Mouse (Mus musculus) E14TG2a.4 (cell line): Measurements from ENCODE around the gene Lzts2.

Source experiments
- CTCF ChIP-seq: conservative IDR thresholded peaks from 2 replicates; pipeline ENCODE4 v1.5.1; 2014; ENCODE audit warnings: low read length
- NANOG ChIP-seq: IDR thresholded peaks from 2 replicates; pipeline ENCODE4 v1.6.1; 2014; ENCODE audit warnings: borderline replicate concordance, low read length, mixed read lengths

DNA sequence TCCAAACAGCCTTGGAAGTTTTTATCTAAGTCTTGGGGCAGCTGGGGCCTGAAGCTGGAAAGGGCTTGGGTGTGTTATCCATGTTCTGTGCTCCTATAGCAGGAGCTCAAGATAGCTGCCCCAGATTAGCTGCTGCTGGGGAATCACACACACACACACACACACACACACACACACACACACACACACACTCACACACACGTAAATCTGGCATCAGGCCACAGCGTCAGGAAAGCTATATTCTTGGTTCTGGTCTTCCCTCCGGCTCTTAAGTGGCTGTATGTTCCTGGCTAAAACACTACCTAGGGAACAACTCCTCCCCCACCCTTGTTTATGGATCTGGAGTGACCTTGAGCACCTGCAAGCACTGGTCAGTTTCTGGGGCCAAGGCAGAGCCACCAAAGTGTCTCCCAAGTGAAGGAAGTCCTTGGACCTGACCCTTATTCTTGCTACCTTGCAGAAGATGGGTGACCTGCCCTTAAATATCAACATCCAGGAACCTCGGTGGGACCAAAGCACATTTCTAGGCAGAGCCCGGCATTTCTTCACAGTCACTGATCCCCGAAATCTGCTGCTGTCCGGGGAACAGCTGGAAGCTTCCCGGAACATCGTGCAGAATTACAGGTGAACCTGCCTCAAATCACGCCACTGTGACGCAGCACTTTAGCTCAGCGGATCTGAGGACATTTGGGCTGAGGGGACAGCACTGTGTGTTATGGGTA, 34.6 kb downstream of the Lzts2 start:
- TF ChIP-seq CTCF = no peak
- no peak for TF ChIP-seq NANOG
